Mouse (Mus musculus): ENCODE results near the gene Tedc1.
A peak's percentile ranks its signal among the peaks of the same experiment; 100 is the strongest.

GRCm38 (mm10) chr12:113139908-113140615 is 16.2 kb upstream of the Tedc1 start, which contains the start of gene Crip2:
- TF ChIP-seq CTCF (IDR thresholded peaks at IDR 0.05; ENCODE audit: borderline replicate concordance, extremely low read depth, insufficient read depth, insufficient read length) (peak; percentile 19; the same call in 1 of the 2 replicates), POLR2A (IDR thresholded peaks at IDR 0.05; ENCODE audit: borderline replicate concordance, extremely low read depth, insufficient read depth, insufficient read length, poor library complexity, severe bottlenecking) (peak; percentile 89)

All from brain, embryonic 14.5 days (tissue).